Mouse (Mus musculus) CD4-positive, CD25-positive, alpha-beta regulatory T cell, adult 2 months (primary cell): ENCODE measurements at regions not wholly inside any gene's neighbourhood (a gene's known extent, or its start where the extent isn't known, plus 50 kb on each side); places are given as distances from the start of the nearest gene placed in this dataset.

Experiments used
- DNase-seq: peaks from one replicate; pipeline ENCODE4 v3.0.0-alpha.2; 2012; ENCODE audit warnings: low read depth, low spot score

- DNase-seq = no peak
Measured at GRCm38 (mm10) chr6:14407754-14408153, 347.3 kb downstream of the Ppp1r3a start.

DNA sequence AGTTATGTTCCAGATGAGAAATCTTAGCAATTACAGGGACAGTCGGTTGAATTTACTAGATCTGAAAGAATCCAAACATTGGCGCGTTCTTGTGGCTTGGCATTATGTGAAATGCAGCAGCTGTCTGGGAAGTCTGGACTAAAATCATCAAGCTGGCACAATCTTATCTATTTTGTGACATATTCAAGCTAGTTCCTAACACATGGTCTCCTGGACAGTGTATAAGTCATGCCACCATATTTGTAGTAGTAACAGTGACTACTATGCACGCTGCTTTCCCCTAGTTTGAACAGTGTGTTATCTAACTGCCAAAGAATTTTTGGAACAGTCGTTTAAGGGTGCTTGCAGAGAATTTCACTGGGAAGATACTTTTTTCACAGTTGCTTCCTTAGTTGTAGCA lies 396.8 kb downstream of the Ppp1r3a start:
- DNase-seq = no peak
